Mouse (Mus musculus): ENCODE measurements around the gene Ctnnbl1.

- no peak for TF ChIP-seq POLR2A (IDR thresholded peaks at IDR 0.05; ENCODE audit: borderline replicate concordance, low read depth, low read length)
- no peak for TF ChIP-seq CTCF (IDR thresholded peaks at IDR 0.05; ENCODE audit: low read depth, low read length)
Measured at GRCm38 (mm10) chr2:157817672-157818071, 80.5 kb downstream of the Ctnnbl1 start.

Measured in bone marrow macrophage, adult 2 months (primary cell).